Mouse (Mus musculus) mouse embryonic stem cell (cell line): ENCODE data around the gene Amotl1.
"Not testable (repeated sequence)": the region's sequence is repeated elsewhere in the genome, so short reads cannot be mapped to it uniquely, and the experiment has no call there.

Experiments
- in situ Hi-C, 2 experiments: fragments of 300-500 bp; cut with MboI; formaldehyde crosslinking; loops; 1 replicate in 1 of 2; 3 replicates in 1 of 2; pipeline ENCODE4 v1.14.3; 2019 to 2020; ENCODE audit warnings: low sequenced_read_pairs in 2 of 2, low pct_unique_long_range_greater_than_20kb in 1 of 2, mixed read lengths in 1 of 2; ENCODE audit not compliant: unreplicated experiment in 1 of 2

Gene Amotl1

GRCm38 (mm10) chr9:14614205-14614930 is 30.5 kb downstream of the Amotl1 start:
- in situ Hi-C loops: no loop called here

GRCm38 (mm10) chr9:14613308-14614204 is 31.3 kb downstream of the Amotl1 start:
- in situ Hi-C loops: no loop called here

- in situ Hi-C loops: no loop called here
Measured at GRCm38 (mm10) chr9:14612588-14612987, 32.3 kb downstream of the Amotl1 start.

- in situ Hi-C loops: no loop called here
Measured at GRCm38 (mm10) chr9:14608521-14608920, 36.3 kb downstream of the Amotl1 start.

- in situ Hi-C loops: no loop called here
Measured at GRCm38 (mm10) chr9:14607464-14607863, 37.4 kb downstream of the Amotl1 start.

- in situ Hi-C loops: no loop called here
Measured at GRCm38 (mm10) chr9:14605992-14606391, 38.9 kb downstream of the Amotl1 start.

GRCm38 (mm10) chr9:14604363-14604762 is 40.5 kb downstream of the Amotl1 start:
- in situ Hi-C loops: no loop called here

- in situ Hi-C loops: no loop called here
Measured at GRCm38 (mm10) chr9:14603475-14603874, 41.4 kb downstream of the Amotl1 start.

GRCm38 (mm10) chr9:14599799-14600198 is 45.1 kb downstream of the Amotl1 start:
- in situ Hi-C loops: no loop called here

GRCm38 (mm10) chr9:14598157-14598556 is 46.7 kb downstream of the Amotl1 start:
- in situ Hi-C loops: no loop called here

- in situ Hi-C loops: no loop called here
Measured at GRCm38 (mm10) chr9:14597429-14597828, 47.4 kb downstream of the Amotl1 start.

- in situ Hi-C loops: no loop called here
Measured at GRCm38 (mm10) chr9:14596858-14597257, 48.0 kb downstream of the Amotl1 start.

GRCm38 (mm10) chr9:14596427-14596826 is 48.4 kb downstream of the Amotl1 start:
- in situ Hi-C loops: no loop called here

- in situ Hi-C loops: no loop called here
Measured at GRCm38 (mm10) chr9:14595893-14596292, 49.0 kb downstream of the Amotl1 start.

GRCm38 (mm10) chr9:14593880-14594279 is 51.0 kb downstream of the Amotl1 start:
- in situ Hi-C loops: no loop called here

GRCm38 (mm10) chr9:14590666-14591065 is 54.2 kb downstream of the Amotl1 start:
- in situ Hi-C loops: no loop called here

GRCm38 (mm10) chr9:14588690-14589089 is 56.2 kb downstream of the Amotl1 start:
- in situ Hi-C loops: no loop called here

GRCm38 (mm10) chr9:14585702-14586101 is 59.2 kb downstream of the Amotl1 start:
- in situ Hi-C loops: no loop called here

- in situ Hi-C loops: no loop called here
Measured at GRCm38 (mm10) chr9:14578960-14579359, 65.9 kb downstream of the Amotl1 start.

GRCm38 (mm10) chr9:14576359-14576758 is 68.5 kb downstream of the Amotl1 start:
- in situ Hi-C loops: not testable (repeated sequence)
